Mouse (Mus musculus) thymus, adult 2 months (tissue): Measurements from ENCODE around the gene Ank3.

Source experiments
- CTCF ChIP-seq: fragments of 200-500 bp; IDR thresholded peaks from 2 replicates; pipeline ENCODE4 v1.5.1; 2012; ENCODE audit warnings: mild to moderate bottlenecking, control low read depth, low read length, moderate library complexity, borderline replicate concordance; ENCODE audit not compliant: control insufficient read depth, poor library complexity, insufficient read depth; ENCODE audit errors: extremely low read depth
- POLR2A ChIP-seq: fragments of 200-500 bp; IDR thresholded peaks from 2 replicates; pipeline ENCODE4 v1.6.1; 2012; ENCODE audit warnings: mild to moderate bottlenecking, low read length, control low read depth, moderate library complexity; ENCODE audit not compliant: control insufficient read depth, poor library complexity, insufficient read depth; ENCODE audit errors: extremely low read depth

GRCm38 (mm10) chr10:69549221-69549620 is 150.6 kb downstream of the Ank3 start:
- no peak for TF ChIP-seq POLR2A
- TF ChIP-seq CTCF = no peak
